Mouse (Mus musculus): ENCODE measurements around the gene Ripk3. TPM values are rescaled to one million over a fixed set of nuclear protein-coding genes. Genes with fewer than 3 reads are reported as not detected.
"Not testable (repeated sequence)": the region's sequence is repeated elsewhere in the genome, so short reads cannot be mapped to it uniquely, and the experiment has no call there.

Gene Ripk3
- polyA plus RNA-seq, 1 experiment from 2014 or later = 2.4 TPM

DNA sequence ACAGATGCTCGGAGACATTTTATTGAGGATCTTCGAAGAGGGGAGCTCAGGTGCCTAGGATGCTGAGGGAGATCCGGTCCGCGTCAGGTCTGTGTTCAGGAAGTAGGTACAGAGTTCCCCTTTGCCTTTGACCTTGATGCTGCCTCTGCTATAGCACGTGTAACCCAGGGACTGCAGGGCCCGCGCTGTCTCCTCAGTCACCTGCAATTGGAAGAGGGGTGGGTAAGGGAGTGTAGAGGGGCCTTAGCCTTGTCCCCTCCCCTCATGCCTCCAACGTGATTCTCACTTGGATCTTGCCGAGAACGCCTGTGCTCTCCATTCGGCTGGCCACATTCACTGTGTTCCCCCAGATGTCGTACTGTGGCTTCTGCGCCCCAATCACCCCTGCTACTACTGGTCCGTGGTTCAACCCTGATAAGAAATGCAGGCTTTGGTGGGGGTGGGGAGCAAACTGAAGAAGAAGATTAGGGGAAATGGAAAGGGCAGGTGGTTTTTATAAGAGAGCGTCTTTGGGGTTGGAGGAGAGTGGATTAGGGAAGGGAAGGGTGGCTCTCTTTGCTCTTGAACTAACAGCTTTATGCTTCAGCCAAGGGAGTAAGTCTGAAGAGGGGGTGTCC, 19.5 kb downstream of the Ripk3 start:
- WGBS = 77% methylated on average over 16 of the region's 16 CpGs
- H3K36me3 ChIP-seq (ENCODE audit: control insufficient read depth, insufficient read depth, low read length) = no peaks in the 10 kb centered on the region
- peaks cover 30% of the 10 kb centered on the region for H3K27me3 ChIP-seq (replicated peaks; ENCODE audit: control insufficient read depth, insufficient read depth, low read length)

GRCm38 (mm10) chr14:55768555-55768954, 20.1 kb downstream of the Ripk3 start:
- DNase-seq (ENCODE audit: low spot score) = no peak
- peaks cover 31% of the 10 kb centered on the region for H3K27me3 ChIP-seq (replicated peaks; ENCODE audit: control insufficient read depth, insufficient read depth, low read length)
- H3K4me2 ChIP-seq (ENCODE audit: low read length) = no peak overlapping the region
- no peak overlapping the region for H3K4me3 ChIP-seq (ENCODE audit: low read depth, low read length)
- H3K4me1 ChIP-seq (ENCODE audit: control insufficient read depth, insufficient read depth, low read length) = peaks cover 4% of the 10 kb centered on the region; the same call in 1 of the 2 replicates
- H3K27ac ChIP-seq (ENCODE audit: low read depth, low read length) = no peak overlapping the region
- H3K9me3 ChIP-seq (replicated peaks; ENCODE audit: control insufficient read depth, low read length) = no peaks in the 10 kb centered on the region
- H3K9ac ChIP-seq (ENCODE audit: low read length) = no peak overlapping the region
- H3K36me3 ChIP-seq (ENCODE audit: control insufficient read depth, insufficient read depth, low read length) = no peaks in the 10 kb centered on the region
- ATAC-seq = no peak
- WGBS = 89% methylated on average over 6 of the region's 6 CpGs

More for the DNA sequence above, 19.5 kb downstream of the Ripk3 start:
- H3K9me3 ChIP-seq (replicated peaks; ENCODE audit: control insufficient read depth, low read length) = no peaks in the 10 kb centered on the region
- DNase-seq (ENCODE audit: low spot score) (no peak), ATAC-seq (no peak)
- H3K4me2 ChIP-seq (ENCODE audit: low read length) = no peak overlapping the region
- H3K9ac ChIP-seq (ENCODE audit: low read length) = no peak overlapping the region
- H3K27ac ChIP-seq (ENCODE audit: low read depth, low read length) = no peak overlapping the region
- H3K4me3 ChIP-seq (ENCODE audit: low read depth, low read length) = no peak overlapping the region
- H3K4me1 ChIP-seq (ENCODE audit: control insufficient read depth, insufficient read depth, low read length) = peaks cover 4% of the 10 kb centered on the region; the same call in 1 of the 2 replicates

DNA sequence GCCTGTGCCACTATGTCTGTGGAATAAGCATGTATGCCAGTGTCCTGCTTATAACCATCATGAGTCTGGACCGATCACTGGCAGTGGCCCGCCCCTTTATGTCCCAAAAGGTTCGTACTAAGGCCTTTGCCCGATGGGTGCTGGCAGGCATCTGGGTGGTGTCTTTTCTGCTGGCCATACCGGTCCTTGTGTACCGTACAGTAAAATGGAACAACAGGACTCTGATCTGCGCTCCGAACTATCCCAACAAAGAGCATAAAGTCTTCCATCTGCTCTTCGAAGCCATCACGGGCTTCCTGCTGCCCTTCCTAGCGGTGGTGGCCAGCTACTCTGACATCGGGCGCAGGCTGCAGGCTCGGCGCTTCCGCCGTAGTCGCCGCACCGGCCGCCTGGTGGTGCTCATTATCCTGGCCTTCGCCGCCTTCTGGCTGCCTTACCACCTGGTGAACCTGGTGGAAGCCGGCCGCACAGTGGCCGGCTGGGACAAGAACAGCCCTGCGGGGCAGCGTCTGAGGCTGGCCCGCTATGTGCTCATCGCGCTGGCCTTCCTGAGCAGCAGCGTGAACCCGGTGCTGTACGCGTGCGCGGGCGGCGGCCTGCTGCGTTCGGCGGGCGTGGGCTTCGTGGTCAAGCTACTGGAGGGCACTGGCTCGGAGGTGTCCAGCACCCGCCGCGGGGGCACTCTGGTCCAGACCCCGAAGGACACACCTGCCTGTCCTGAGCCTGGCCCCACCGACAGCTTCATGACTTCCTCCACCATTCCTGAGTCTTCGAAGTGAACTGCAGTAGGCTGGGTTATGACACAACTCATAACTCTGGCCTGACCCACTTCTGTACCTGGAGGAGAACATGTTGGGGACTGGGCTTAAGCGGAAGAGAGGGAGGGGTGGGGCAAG, 20.9 kb downstream of the Ripk3 start:
- DNase-seq (ENCODE audit: low spot score) (peak; percentile 48), ATAC-seq (peak; percentile 66)
- H3K27ac ChIP-seq (ENCODE audit: low read depth, low read length) = no peak overlapping the region
- no peaks in the 10 kb centered on the region for H3K9me3 ChIP-seq (replicated peaks; ENCODE audit: control insufficient read depth, low read length)
- peak overlapping the region; percentile 39 for H3K4me3 ChIP-seq (ENCODE audit: low read depth, low read length)
- H3K9ac ChIP-seq (ENCODE audit: low read length) = peak overlapping the region; percentile 57
- no peaks in the 10 kb centered on the region for H3K36me3 ChIP-seq (ENCODE audit: control insufficient read depth, insufficient read depth, low read length)
- H3K4me2 ChIP-seq (ENCODE audit: low read length) = peak overlapping the region; percentile 58
- WGBS = 13% methylated on average over 52 of the region's 52 CpGs
- peaks cover 4% of the 10 kb centered on the region; the same call in 1 of the 2 replicates for H3K4me1 ChIP-seq (ENCODE audit: control insufficient read depth, insufficient read depth, low read length)
- peaks cover 39% of the 10 kb centered on the region for H3K27me3 ChIP-seq (replicated peaks; ENCODE audit: control insufficient read depth, insufficient read depth, low read length)

- peaks cover 58% of the 10 kb centered on the region for H3K27me3 ChIP-seq (replicated peaks; ENCODE audit: control insufficient read depth, insufficient read depth, low read length)
- 78% methylated on average over 4 of the region's 4 CpGs for WGBS
Observed at GRCm38 (mm10) chr14:55765696-55766095, 23.0 kb downstream of the Ripk3 start, which contains the start of gene Ltb4r1. Gene Ltb4r1 (plus strand): TSS chr14:55765962.

DNA sequence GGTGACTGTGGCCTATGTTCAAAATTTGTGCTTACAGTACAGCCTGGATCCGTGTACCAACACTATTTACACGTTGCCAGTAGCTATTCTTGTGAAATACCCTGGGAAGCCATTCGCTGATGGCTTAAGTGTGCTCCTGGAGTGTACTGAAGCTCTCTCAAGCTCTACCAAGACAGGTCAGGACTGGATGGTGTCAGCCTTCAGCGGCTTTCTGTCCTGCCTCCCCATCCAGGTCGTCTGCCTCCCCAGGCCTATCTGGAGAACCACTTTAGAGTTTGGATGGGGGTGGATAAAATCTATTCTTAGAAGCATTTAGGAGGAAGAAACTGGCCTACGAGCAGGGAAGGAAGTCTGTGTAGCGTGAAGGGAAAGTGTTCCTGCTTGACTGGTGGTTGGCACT, 25.5 kb downstream of the Ripk3 start:
- Histone ChIP-seq H3K9ac (ENCODE audit: low read length) (no peak overlapping the region), H3K27me3 (replicated peaks; ENCODE audit: control insufficient read depth, insufficient read depth, low read length) (peaks cover 56% of the 10 kb centered on the region), H3K9me3 (replicated peaks; ENCODE audit: control insufficient read depth, low read length) (no peaks in the 10 kb centered on the region), H3K4me3 (ENCODE audit: low read depth, low read length) (no peak overlapping the region), H3K4me2 (ENCODE audit: low read length) (0 out of 2 replicates have a peak overlapping the region, but pooled peaks have one; percentile 92), H3K27ac (ENCODE audit: low read depth, low read length) (no peak overlapping the region), H3K4me1 (ENCODE audit: control insufficient read depth, insufficient read depth, low read length) (peaks cover 8% of the 10 kb centered on the region; the same call in 1 of the 2 replicates), H3K36me3 (ENCODE audit: control insufficient read depth, insufficient read depth, low read length) (no peaks in the 10 kb centered on the region)
- 66% methylated on average over 7 of the region's 7 CpGs for WGBS
- DNase-seq (ENCODE audit: low spot score) = no peak
- no peak for ATAC-seq

More at GRCm38 (mm10) chr14:55765696-55766095, 23.0 kb downstream of the Ripk3 start, which contains the start of gene Ltb4r1:
- Histone ChIP-seq H3K4me1 (ENCODE audit: control insufficient read depth, insufficient read depth, low read length) (peaks cover 8% of the 10 kb centered on the region; the same call in 1 of the 2 replicates), H3K4me3 (ENCODE audit: low read depth, low read length) (no peak within 1 kb of the TSS), H3K36me3 (ENCODE audit: control insufficient read depth, insufficient read depth, low read length) (no peaks in the 10 kb centered on the region), H3K9me3 (replicated peaks; ENCODE audit: control insufficient read depth, low read length) (no peaks in the 10 kb centered on the region), H3K27ac (ENCODE audit: low read depth, low read length) (no peak within 1 kb of the TSS), H3K9ac (ENCODE audit: low read length) (no peak within 1 kb of the TSS), H3K4me2 (ENCODE audit: low read length) (no peak within 1 kb of the TSS)
- ATAC-seq (no peak), DNase-seq (ENCODE audit: low spot score) (no peak)

DNA sequence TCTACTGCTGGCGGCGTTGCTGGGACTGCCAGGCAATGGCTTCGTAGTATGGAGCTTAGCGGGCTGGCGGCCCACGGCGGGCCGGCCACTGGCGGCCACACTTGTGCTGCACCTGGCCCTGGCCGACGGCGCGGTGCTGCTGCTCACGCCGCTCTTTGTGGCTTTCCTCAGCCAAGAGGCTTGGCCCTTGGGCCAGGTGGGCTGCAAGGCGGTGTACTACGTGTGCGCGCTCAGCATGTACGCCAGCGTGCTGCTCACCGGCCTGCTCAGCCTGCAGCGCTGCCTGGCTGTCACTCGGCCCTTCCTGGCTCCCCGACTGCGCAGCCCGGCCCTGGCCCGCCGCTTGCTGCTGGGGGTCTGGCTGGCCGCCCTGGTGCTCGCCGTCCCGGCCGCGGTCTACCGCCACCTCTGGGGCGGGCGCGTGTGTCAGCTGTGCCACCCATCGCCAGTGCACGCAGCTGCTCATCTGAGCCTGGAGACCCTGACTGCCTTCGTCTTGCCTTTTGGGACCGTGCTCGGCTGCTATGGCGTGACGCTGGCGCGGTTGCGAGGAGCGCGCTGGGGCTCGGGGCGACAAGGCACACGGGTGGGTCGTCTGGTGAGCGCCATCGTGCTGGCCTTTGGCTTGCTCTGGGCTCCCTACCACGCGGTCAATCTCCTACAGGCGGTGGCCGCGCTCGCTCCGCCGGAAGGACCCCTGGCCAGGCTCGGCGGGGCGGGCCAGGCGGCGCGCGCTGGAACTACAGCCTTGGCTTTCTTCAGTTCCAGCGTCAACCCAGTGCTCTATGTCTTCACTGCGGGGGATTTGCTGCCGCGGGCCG, 26.5 kb downstream of the Ripk3 start:
- Histone ChIP-seq H3K4me3 (ENCODE audit: low read depth, low read length) (peak overlapping the region; percentile 53), H3K4me2 (ENCODE audit: low read length) (peak overlapping the region; percentile 92), H3K9ac (ENCODE audit: low read length) (peak overlapping the region; percentile 75), H3K9me3 (replicated peaks; ENCODE audit: control insufficient read depth, low read length) (no peaks in the 10 kb centered on the region), H3K27ac (ENCODE audit: low read depth, low read length) (no peak overlapping the region; the same call in 1 of the 2 replicates), H3K36me3 (ENCODE audit: control insufficient read depth, insufficient read depth, low read length) (no peaks in the 10 kb centered on the region), H3K4me1 (ENCODE audit: control insufficient read depth, insufficient read depth, low read length) (peaks cover 4% of the 10 kb centered on the region; the same call in 1 of the 2 replicates), H3K27me3 (replicated peaks; ENCODE audit: control insufficient read depth, insufficient read depth, low read length) (peaks cover 48% of the 10 kb centered on the region)
- WGBS = under 1% methylated on average over 77 of the region's 77 CpGs
- DNase-seq (ENCODE audit: low spot score) (peak; percentile 57), ATAC-seq (peak; percentile 80)

DNA sequence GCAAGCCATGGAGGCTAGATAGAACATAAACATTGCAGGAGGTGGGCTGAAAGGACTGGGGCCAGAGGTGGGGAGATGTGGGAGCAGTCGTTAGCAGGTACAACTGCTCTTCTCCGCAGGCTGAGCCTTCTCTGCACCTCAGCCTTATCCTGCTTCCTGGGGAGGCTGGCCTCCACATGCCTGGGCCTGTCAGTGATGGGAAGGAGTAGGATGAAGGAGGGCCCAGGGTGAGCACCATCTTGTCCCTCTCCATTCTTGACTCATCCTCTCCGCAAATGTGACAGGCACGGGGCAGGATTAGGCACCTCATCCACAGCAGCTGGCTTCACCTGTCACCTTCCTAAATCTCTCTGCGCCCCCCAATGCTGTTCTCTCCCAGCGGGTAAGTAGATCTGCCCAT, 27.5 kb downstream of the Ripk3 start, which contains the start of gene Ltb4r2:
Gene Ltb4r2, plus strand, starts transcription at position 266 of the 400 bp plus-strand sequence.
- peak within 1 kb of the TSS; percentile 75 for H3K9ac ChIP-seq (ENCODE audit: low read length)
- H3K9me3 ChIP-seq (replicated peaks; ENCODE audit: control insufficient read depth, low read length) = no peaks in the 10 kb centered on the region
- peak within 1 kb of the TSS; percentile 53 for H3K4me3 ChIP-seq (ENCODE audit: low read depth, low read length)
- H3K36me3 ChIP-seq (ENCODE audit: control insufficient read depth, insufficient read depth, low read length) = peaks cover under 1% of the 10 kb centered on the region; the same call in 1 of the 2 replicates
- WGBS = 78% methylated on average over 6 of the region's 6 CpGs
- no peak within 1 kb of the TSS for H3K27ac ChIP-seq (ENCODE audit: low read depth, low read length)
- peaks cover 45% of the 10 kb centered on the region for H3K27me3 ChIP-seq (replicated peaks; ENCODE audit: control insufficient read depth, insufficient read depth, low read length)
- ATAC-seq (no peak), DNase-seq (ENCODE audit: low spot score) (no peak)
- H3K4me1 ChIP-seq (ENCODE audit: control insufficient read depth, insufficient read depth, low read length) = peaks cover 4% of the 10 kb centered on the region; the same call in 1 of the 2 replicates
- peak within 1 kb of the TSS; percentile 92 for H3K4me2 ChIP-seq (ENCODE audit: low read length)

DNA sequence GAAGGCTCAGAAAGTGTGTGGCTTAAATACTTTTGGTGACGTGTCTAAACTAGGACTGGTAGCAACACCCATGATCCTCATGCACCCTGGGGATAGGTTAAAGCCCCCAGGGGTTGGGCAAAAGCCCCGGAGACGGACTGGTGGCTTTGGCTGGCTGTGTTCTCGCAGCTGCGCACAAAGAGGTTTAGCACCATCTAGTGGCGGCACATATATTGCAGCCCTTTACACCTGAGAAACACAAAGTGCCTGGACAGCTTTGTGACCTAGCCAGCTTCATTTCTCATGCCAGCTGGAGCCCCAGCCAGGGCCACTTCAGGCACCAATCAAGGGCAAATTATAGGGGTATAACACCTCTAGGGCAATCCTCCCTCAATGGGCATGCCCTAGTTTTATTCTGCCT, 28.5 kb downstream of the Ripk3 start:
- WGBS = 0% methylated on average over 5 of the region's 6 CpGs
- not testable (repeated sequence) for H3K4me3 ChIP-seq (ENCODE audit: low read depth, low read length); H3K4me1 ChIP-seq (ENCODE audit: control insufficient read depth, insufficient read depth, low read length); H3K9ac ChIP-seq (ENCODE audit: low read length); H3K9me3 ChIP-seq (replicated peaks; ENCODE audit: control insufficient read depth, low read length); H3K27ac ChIP-seq (ENCODE audit: low read depth, low read length)
- H3K27me3 ChIP-seq (replicated peaks; ENCODE audit: control insufficient read depth, insufficient read depth, low read length) = peaks cover 39% of the 10 kb centered on the region
- peak overlapping the region; percentile 30 for H3K4me2 ChIP-seq (ENCODE audit: low read length)
- peaks cover 10% of the 10 kb centered on the region for H3K36me3 ChIP-seq (ENCODE audit: control insufficient read depth, insufficient read depth, low read length)
- DNase-seq (ENCODE audit: low spot score) (peak; percentile 87), ATAC-seq (peak; percentile 40)

Measured in forebrain, embryonic 14.5 days (tissue).